Mouse (Mus musculus) liver, embryonic 15.5 days (tissue): ENCODE measurements at regions not wholly inside any gene's neighbourhood (a gene's known extent, or its start where the extent isn't known, plus 50 kb on each side); places are given as distances from the start of the nearest gene placed in this dataset.

Experiments used
- ATAC-seq: fragments of 200-750 bp; cut with Nextera tagmentation; 2 replicates; pipeline ENCODE4 v1.8.0; 2017; ENCODE audit warnings: moderate number of reproducible peaks, mild to moderate bottlenecking, moderate library complexity; ENCODE audit not compliant: insufficient read depth
- H3K27ac ChIP-seq: fragments of 300-500 bp; sonication (generic); replicated peaks from 2 replicates; pipeline ENCODE4 v1.5.1; 2015; ENCODE audit warnings: mild to moderate bottlenecking, inconsistent platforms
- H3K27me3 ChIP-seq: fragments of 300-500 bp; sonication (generic); 2 replicates; pipeline ENCODE4 v1.6.1; 2015; ENCODE audit warnings: mild to moderate bottlenecking, inconsistent platforms
- H3K36me3 ChIP-seq: fragments of 300-500 bp; sonication (generic); replicated peaks from 2 replicates; pipeline ENCODE4 v1.6.1; 2015; ENCODE audit warnings: moderate library complexity, mild to moderate bottlenecking, inconsistent platforms
- H3K4me1 ChIP-seq: fragments of 300-500 bp; sonication (generic); replicated peaks from 2 replicates; pipeline ENCODE4 v1.6.1; 2015; ENCODE audit warnings: inconsistent platforms
- H3K4me2 ChIP-seq: fragments of 300-500 bp; sonication (generic); 2 replicates; pipeline ENCODE4 v1.6.1; 2015; ENCODE audit warnings: moderate library complexity, mild to moderate bottlenecking, inconsistent platforms
- H3K4me3 ChIP-seq: fragments of 300-500 bp; sonication (generic); replicated peaks from 2 replicates; pipeline ENCODE4 v1.5.1; 2015; ENCODE audit warnings: mild to moderate bottlenecking, inconsistent platforms
- H3K9ac ChIP-seq: fragments of 300-500 bp; sonication (generic); 2 replicates; pipeline ENCODE4 v1.6.1; 2015; ENCODE audit warnings: moderate library complexity, mild to moderate bottlenecking, inconsistent platforms
- H3K9me3 ChIP-seq: fragments of 300-500 bp; sonication (generic); replicated peaks from 2 replicates; pipeline ENCODE4 v1.6.1; 2016; ENCODE audit warnings: inconsistent platforms
- WGBS: fragments of 180-500 bp; shearing (Covaris S2); methylation state at CpG from one replicate; pipeline ENCODE4 v1.1.7; 2015; ENCODE audit warnings: mixed read lengths; ENCODE audit not compliant: insufficient replicate concordance; 5-methylcytosine and 5-hydroxymethylcytosine counted together

DNA sequence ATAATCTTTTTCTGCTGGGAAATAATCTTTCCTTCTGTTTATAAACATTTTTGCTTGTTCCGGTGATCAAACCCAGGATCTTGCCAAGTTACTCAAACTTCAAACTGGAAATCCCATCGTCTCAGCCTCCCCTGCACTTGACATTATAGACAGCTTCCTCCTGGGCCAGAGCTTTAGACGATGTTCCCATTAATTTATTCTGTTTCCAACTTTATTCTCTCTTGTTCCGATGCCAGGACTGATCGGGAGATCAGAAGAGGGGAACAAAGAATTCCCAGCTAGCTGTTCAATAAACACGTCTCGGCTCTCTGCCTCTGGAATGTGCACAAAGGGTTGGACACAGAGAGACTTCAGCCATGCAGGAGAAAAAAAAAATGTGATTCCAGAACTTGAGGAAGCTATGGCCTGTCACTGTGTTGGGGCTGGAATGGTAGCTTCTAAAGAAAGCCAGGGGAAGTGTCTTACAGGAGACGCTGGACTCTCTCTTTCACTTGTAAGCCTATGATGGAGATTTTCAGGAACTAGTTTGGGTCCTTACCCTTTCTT is 281.5 kb upstream of the Hs6st1 start:
- H3K4me1 ChIP-seq = no peaks in the 10 kb centered on the region
- H3K9ac ChIP-seq = no peak overlapping the region
- no peaks in the 10 kb centered on the region for H3K27me3 ChIP-seq
- H3K36me3 ChIP-seq = no peaks in the 10 kb centered on the region
- WGBS = 62% methylated on average over 8 of the region's 8 CpGs
- no peak overlapping the region for H3K4me3 ChIP-seq
- no peak overlapping the region for H3K27ac ChIP-seq
- no peak for ATAC-seq
- no peaks in the 10 kb centered on the region for H3K9me3 ChIP-seq
- no peak overlapping the region for H3K4me2 ChIP-seq

DNA sequence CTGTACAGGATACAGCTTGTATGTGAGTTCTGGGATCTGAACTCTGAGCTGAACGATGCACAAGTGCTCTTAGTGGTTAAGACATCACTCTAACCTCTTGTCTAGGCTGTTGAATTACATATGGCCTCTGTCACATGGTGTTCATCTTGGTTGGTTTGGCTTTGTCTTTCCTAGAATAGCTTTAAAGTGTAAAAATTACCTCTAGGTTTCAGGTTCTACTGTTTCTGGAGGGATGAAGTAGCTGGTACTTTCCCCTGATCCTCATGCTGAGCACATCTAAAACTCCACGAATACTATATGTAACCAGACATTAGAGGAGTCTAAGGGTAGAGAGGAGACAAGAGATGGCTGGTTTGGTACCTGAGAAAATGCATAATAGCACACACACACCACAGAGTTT is 271.1 kb upstream of the Hs6st1 start:
- H3K4me1 ChIP-seq = no peaks in the 10 kb centered on the region
- H3K4me2 ChIP-seq = no peak overlapping the region
- no peaks in the 10 kb centered on the region for H3K27me3 ChIP-seq
- H3K27ac ChIP-seq = no peak overlapping the region
- H3K9ac ChIP-seq = no peak overlapping the region
- H3K9me3 ChIP-seq = no peaks in the 10 kb centered on the region
- no peak overlapping the region for H3K4me3 ChIP-seq
- H3K36me3 ChIP-seq = no peaks in the 10 kb centered on the region
- 48% methylated on average over 2 of the region's 2 CpGs for WGBS
- ATAC-seq = no peak

DNA sequence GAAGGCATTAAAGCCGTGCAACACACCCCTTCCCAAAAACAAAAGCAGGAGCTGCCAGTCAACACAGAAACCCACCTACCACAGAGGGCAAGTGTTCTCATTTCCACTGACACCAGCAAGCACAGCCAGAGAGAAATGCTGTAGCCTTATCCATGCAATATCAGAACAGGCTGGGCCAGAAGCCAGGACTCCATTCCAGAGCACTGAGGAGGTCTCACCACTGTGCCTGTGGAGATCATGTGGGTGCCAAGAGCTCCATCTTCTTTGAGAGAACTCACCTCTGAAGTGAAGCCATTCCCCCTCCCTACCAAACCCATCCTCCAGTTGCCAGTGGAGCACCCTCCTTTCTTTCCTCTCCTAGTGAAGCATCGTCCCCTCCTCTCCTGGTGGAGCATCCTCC is 270.7 kb upstream of the Hs6st1 start:
- Histone ChIP-seq H3K4me1 (no peaks in the 10 kb centered on the region), H3K9ac (no peak overlapping the region), H3K4me3 (no peak overlapping the region), H3K4me2 (no peak overlapping the region), H3K27me3 (no peaks in the 10 kb centered on the region), H3K27ac (no peak overlapping the region), H3K9me3 (no peaks in the 10 kb centered on the region), H3K36me3 (no peaks in the 10 kb centered on the region)
- no peak for ATAC-seq
- WGBS = 64% methylated on average over 2 of the region's 2 CpGs

DNA sequence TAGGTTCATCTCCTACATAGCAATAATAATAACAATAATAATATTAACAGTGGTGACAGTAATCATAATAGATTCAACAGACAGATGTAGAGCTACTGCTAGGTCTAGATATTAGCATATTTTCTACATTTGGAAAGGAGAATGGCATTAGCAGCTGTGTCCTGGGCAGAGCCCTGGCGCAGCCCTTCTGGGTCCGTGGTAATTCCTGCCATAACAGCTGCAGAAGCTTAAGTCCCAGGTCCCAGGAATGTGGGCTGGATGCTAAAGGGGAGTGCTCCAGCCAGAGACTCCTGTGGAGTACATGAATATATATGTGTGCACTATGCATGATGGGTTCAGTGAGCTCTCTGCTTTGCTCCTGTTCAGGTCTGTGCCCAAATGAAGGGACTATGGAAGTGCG is 262.7 kb upstream of the Hs6st1 start:
- Histone ChIP-seq H3K36me3 (no peaks in the 10 kb centered on the region), H3K4me2 (no peak overlapping the region), H3K9me3 (no peaks in the 10 kb centered on the region), H3K4me1 (no peaks in the 10 kb centered on the region), H3K27me3 (no peaks in the 10 kb centered on the region), H3K27ac (no peak overlapping the region), H3K9ac (no peak overlapping the region), H3K4me3 (no peak overlapping the region)
- no peak for ATAC-seq
- 54% methylated on average over 3 of the region's 3 CpGs for WGBS

DNA sequence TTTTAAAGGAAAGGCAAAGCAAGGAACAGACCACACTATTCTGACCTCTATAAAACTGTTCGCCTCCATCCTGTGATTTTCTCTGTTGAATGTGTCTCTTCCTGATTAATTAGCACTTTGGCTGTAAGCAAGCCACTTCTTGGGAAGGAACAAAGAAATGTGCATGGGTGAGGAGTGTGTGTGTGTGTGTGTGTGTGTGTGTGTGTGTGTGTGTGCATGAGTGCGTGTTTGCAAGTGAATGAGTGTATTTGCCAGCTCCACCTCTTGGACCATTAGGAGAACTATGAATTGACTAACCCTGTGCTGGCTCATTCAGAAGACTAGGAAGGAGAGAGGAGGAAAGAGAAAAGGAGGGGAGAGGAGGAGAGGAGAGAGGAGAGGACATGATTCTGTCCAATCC is 261.9 kb upstream of the Hs6st1 start:
- no peak overlapping the region for H3K4me3 ChIP-seq
- H3K9ac ChIP-seq = no peak overlapping the region
- ATAC-seq = no peak
- 50% methylated on average over 2 of the region's 2 CpGs for WGBS
- H3K27me3 ChIP-seq = no peaks in the 10 kb centered on the region
- no peaks in the 10 kb centered on the region for H3K9me3 ChIP-seq
- H3K4me2 ChIP-seq = no peak overlapping the region
- H3K36me3 ChIP-seq = no peaks in the 10 kb centered on the region
- no peaks in the 10 kb centered on the region for H3K4me1 ChIP-seq
- H3K27ac ChIP-seq = no peak overlapping the region

DNA sequence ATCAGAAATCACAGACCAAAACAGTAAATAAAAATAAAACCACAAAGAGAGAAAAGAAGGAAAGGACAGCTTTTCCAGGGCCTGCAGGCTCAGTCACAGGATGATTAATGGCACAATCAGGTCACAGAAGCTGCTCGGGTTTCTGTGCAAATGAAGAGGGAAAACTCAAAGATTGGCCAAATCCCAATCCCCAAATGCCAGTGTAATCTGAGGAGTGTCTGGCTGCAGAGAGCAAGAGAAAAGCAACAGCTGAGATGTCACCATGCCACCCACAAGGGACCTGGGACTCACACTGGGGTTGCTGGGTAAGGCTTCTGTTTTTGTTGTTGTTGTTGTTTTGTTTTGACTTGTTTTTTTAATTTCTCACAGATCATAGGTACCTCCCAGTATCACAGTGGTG is 261.5 kb upstream of the Hs6st1 start:
- Histone ChIP-seq H3K9ac (no peak overlapping the region), H3K4me3 (no peak overlapping the region), H3K4me2 (no peak overlapping the region), H3K4me1 (no peaks in the 10 kb centered on the region), H3K27me3 (no peaks in the 10 kb centered on the region), H3K9me3 (no peaks in the 10 kb centered on the region), H3K27ac (no peak overlapping the region), H3K36me3 (no peaks in the 10 kb centered on the region)
- ATAC-seq = no peak
- WGBS = 10% methylated on average over 1 of the region's 1 CpGs

DNA sequence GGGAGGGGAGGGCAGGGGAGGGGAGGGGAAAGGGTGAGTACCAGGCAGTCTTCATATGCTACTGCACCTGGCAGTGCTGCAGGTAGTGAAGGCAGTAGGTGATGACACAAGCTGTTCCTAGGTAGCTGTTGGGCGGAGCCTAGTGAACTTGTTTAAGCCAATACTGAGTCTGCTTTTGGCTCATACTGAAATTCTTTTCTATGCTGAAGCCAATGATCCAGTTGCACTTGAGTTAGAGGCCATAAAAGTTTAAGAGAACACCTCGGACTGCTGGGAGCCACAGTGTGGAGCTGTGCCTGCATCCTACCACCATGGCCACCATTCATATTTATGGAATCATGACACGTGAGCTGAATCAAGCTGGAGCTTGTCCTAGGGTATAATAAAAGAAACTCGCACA is 259.3 kb upstream of the Hs6st1 start:
- Histone ChIP-seq H3K9ac (no peak overlapping the region), H3K4me2 (no peak overlapping the region), H3K27me3 (no peaks in the 10 kb centered on the region), H3K9me3 (no peaks in the 10 kb centered on the region), H3K4me3 (no peak overlapping the region), H3K36me3 (no peaks in the 10 kb centered on the region), H3K4me1 (no peaks in the 10 kb centered on the region), H3K27ac (no peak overlapping the region)
- 69% methylated on average over 4 of the region's 4 CpGs for whole genome bisulfite sequencing
- no peak for ATAC-seq

DNA sequence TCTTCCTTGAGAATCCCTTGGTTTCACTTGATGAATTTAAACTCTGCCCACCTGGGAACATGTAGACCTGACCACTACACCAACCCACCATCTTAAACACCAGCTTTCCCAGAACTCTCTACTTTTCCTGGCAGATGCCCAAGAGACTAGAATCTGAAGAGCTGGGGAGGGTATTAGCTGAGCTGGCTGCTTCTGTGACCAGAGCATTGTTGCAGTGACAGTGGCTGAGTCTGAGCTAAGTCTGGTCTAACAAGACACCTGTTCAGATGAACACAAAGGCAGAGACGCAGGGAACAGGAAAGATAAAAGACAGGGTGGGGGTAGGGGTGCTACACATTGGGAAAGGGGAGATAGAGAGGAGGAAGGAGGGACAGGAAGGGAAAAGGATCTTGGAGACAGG is 258.9 kb upstream of the Hs6st1 start:
- Histone ChIP-seq H3K9me3 (no peaks in the 10 kb centered on the region), H3K27me3 (no peaks in the 10 kb centered on the region), H3K4me3 (no peak overlapping the region), H3K36me3 (no peaks in the 10 kb centered on the region), H3K4me2 (no peak overlapping the region), H3K4me1 (no peaks in the 10 kb centered on the region), H3K9ac (no peak overlapping the region), H3K27ac (no peak overlapping the region)
- ATAC-seq = no peak
- 25% methylated on average over 1 of the region's 1 CpGs for WGBS

DNA sequence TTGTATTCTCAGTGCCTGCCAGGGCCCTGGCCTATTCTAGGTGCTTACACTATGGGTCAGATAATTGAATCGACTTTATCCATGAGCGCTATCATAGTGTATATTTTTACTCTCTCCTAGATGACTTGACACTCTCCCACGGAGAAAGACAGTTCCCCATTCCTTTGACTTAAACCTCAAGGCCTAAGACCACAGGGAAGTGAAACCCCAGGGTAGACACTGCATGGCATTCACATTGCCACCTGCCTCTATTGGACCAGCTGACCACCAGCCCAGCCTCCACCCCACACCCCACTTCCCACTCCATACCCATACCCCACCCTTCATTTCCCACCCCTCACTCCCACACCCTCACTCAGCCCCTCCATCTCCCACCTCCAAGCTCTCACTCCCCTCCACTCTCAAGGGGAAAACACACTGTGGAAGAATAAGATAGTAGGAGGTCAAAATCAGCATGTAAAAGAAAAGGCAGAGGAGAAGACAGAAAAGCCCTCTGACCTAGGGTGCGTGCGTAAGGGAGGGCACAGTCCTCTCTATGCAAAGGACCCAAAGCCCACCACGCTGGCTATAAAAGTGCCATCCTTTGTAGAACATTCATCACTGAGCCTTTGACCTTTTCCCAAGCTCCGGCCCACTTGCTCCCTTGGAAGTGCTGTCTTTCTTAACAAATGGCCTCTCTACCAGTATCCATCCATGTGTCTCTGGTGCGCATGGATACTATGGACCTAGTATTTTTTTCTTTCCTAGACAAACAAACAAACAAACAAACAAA is 257.4 kb upstream of the Hs6st1 start:
- Histone ChIP-seq H3K27ac (no peak overlapping the region), H3K4me3 (no peak overlapping the region), H3K9ac (no peak overlapping the region), H3K27me3 (no peaks in the 10 kb centered on the region), H3K36me3 (no peaks in the 10 kb centered on the region), H3K4me2 (no peak overlapping the region), H3K9me3 (no peaks in the 10 kb centered on the region), H3K4me1 (no peaks in the 10 kb centered on the region)
- 63% methylated on average over 8 of the region's 8 CpGs for WGBS
- no peak for ATAC-seq

DNA sequence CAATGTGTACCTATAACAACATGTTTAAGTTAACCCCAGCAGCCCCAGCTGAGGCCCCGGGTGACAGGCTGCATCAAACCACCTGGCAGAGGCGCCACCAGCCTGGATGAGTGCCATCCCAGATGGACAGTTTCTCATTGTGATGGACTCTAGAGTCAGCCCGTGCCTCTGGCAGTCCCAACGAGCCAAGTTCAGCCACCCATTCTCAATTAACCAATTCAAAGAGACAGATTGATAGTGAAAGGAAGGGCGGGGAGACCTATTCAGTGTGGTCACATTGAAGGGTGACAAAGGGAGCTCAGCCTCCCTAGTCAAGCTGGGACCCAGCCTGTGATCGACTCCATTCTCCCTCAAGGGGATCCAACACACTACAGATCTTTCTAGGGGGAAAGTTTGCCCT is 256.8 kb upstream of the Hs6st1 start:
- Histone ChIP-seq H3K27me3 (no peaks in the 10 kb centered on the region), H3K9ac (no peak overlapping the region)

DNA sequence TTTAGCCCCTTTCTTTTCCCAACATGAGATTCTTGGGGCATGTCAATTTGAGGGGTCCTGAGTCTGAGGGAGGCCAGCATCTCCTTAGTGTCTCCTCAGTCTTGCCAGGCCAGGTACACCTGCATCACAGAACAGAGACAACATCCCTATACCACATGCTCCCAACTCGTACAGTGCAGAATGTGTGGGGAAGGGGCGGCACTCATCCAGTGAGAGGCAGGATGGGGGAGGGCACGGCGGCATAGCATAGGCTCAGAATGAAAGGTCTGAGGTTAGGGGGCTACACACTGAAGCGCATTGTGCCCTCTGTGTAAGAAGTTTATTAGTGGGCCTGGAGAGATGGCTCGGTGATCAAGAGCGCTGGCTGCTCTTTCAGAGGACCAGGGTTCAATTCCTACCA is 256.4 kb upstream of the Hs6st1 start:
- Histone ChIP-seq H3K27me3 (no peaks in the 10 kb centered on the region), H3K4me3 (no peak overlapping the region), H3K36me3 (no peaks in the 10 kb centered on the region), H3K4me2 (no peak overlapping the region), H3K9me3 (no peaks in the 10 kb centered on the region), H3K9ac (no peak overlapping the region), H3K4me1 (no peaks in the 10 kb centered on the region), H3K27ac (no peak overlapping the region)
- WGBS = 73% methylated on average over 7 of the region's 7 CpGs
- ATAC-seq = no peak

More for the DNA sequence above, 256.8 kb upstream of the Hs6st1 start:
- no peak overlapping the region for H3K4me3 ChIP-seq
- no peak overlapping the region for H3K4me2 ChIP-seq
- WGBS = 62% methylated on average over 6 of the region's 6 CpGs
- no peak for ATAC-seq
- no peaks in the 10 kb centered on the region for H3K36me3 ChIP-seq
- H3K9me3 ChIP-seq = no peaks in the 10 kb centered on the region
- H3K27ac ChIP-seq = no peak overlapping the region
- no peaks in the 10 kb centered on the region for H3K4me1 ChIP-seq

DNA sequence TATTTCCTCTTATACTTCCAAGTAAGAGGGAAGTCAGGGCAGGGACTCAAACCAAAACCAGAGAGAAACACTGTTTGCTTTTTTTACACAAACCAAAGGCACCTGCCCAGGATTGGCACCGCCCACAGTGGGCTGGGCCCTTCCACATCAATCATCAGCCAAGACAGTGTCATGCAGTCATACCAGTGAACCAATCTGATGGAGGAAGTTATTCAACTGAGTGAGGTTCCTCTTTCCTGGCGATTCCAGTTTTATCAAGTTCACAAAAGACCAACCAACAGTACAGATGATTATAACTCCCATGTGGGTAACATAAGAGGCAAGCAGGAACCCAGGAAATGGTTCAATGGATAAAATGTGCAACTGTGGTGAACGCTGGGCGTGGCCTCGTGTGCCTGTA is 254.6 kb upstream of the Hs6st1 start:
- WGBS = 34% methylated on average over 5 of the region's 5 CpGs
- no peak for ATAC-seq

More for the DNA sequence above, 254.6 kb upstream of the Hs6st1 start:
- no peak overlapping the region for H3K27ac ChIP-seq
- H3K4me2 ChIP-seq = no peak overlapping the region
- H3K4me1 ChIP-seq = no peaks in the 10 kb centered on the region
- H3K36me3 ChIP-seq = no peaks in the 10 kb centered on the region
- H3K4me3 ChIP-seq = no peak overlapping the region
- H3K9ac ChIP-seq = no peak overlapping the region
- no peaks in the 10 kb centered on the region for H3K27me3 ChIP-seq
- no peaks in the 10 kb centered on the region for H3K9me3 ChIP-seq
